Mouse (Mus musculus): ENCODE measurements around the gene Ubtd1.
A peak's percentile ranks its signal among the peaks of the same experiment; 100 is the strongest.

Gene Ubtd1

GRCm38 (mm10) chr19:41981595-41981927 lies at the start of gene Ubtd1:
Gene Ubtd1 (plus strand): TSS chr19:41981763.
- no peak for DNase-seq

- peak; percentile 43 for DNase-seq
Measured at GRCm38 (mm10) chr19:41932686-41933085, 48.9 kb upstream of the Ubtd1 start.

- peak; percentile 99 for DNase-seq
Measured at GRCm38 (mm10) chr19:41933179-41934086, 48.1 kb upstream of the Ubtd1 start, which contains the start of the genes Exosc1 and Zdhhc16. Gene Exosc1 (minus strand): TSS chr19:41933423. Gene Zdhhc16 (plus strand): TSS chr19:41933480.

GRCm38 (mm10) chr19:41934124-41934523 lies 47.4 kb upstream of the Ubtd1 start:
- DNase-seq = no peak

GRCm38 (mm10) chr19:41935921-41936320 lies 45.6 kb upstream of the Ubtd1 start:
- DNase-seq = no peak

GRCm38 (mm10) chr19:41938539-41938938 lies 43.0 kb upstream of the Ubtd1 start:
- no peak for DNase-seq

GRCm38 (mm10) chr19:41943841-41944240 lies 37.7 kb upstream of the Ubtd1 start:
- DNase-seq = no peak

GRCm38 (mm10) chr19:41952287-41952686 lies 29.3 kb upstream of the Ubtd1 start:
- no peak for DNase-seq

- peak; percentile 52 for DNase-seq
Measured at GRCm38 (mm10) chr19:41953574-41953973, 28.0 kb upstream of the Ubtd1 start.

- no peak for DNase-seq
Measured at GRCm38 (mm10) chr19:41969618-41970017, 11.9 kb upstream of the Ubtd1 start.

GRCm38 (mm10) chr19:41973891-41974794 lies 7.4 kb upstream of the Ubtd1 start:
- DNase-seq = peak; percentile 57

- peak; percentile 54 for DNase-seq
Measured at GRCm38 (mm10) chr19:41980422-41980818, 1.1 kb upstream of the Ubtd1 start.

- peak; percentile 100 for DNase-seq
Measured at GRCm38 (mm10) chr19:41980819-41981594, 556 bp upstream of the Ubtd1 start, which contains the start of gene Mms19. Gene Mms19 (minus strand): TSS chr19:41981157.

GRCm38 (mm10) chr19:41981931-41982790 lies 598 bp downstream of the Ubtd1 start:
- no peak for DNase-seq

- DNase-seq = no peak
Measured at GRCm38 (mm10) chr19:41982791-41983150, 1.2 kb downstream of the Ubtd1 start.

GRCm38 (mm10) chr19:41985994-41986393 lies 4.4 kb downstream of the Ubtd1 start:
- no peak for DNase-seq

GRCm38 (mm10) chr19:41987206-41987605 lies 5.6 kb downstream of the Ubtd1 start:
- no peak for DNase-seq

GRCm38 (mm10) chr19:41989810-41990209 lies 8.2 kb downstream of the Ubtd1 start:
- DNase-seq = peak; percentile 27

GRCm38 (mm10) chr19:41991926-41992477 lies 10.4 kb downstream of the Ubtd1 start:
- DNase-seq = no peak

- DNase-seq = no peak
Measured at GRCm38 (mm10) chr19:41992971-41993370, 11.4 kb downstream of the Ubtd1 start.

GRCm38 (mm10) chr19:41993484-41993883 lies 11.9 kb downstream of the Ubtd1 start:
- DNase-seq = peak; percentile 71

Measured in layer of hippocampus, adult 9-11 months (tissue).